Comparison of ENCODE assay signal across 8 mouse cellular contexts in the genomic region with DNA sequence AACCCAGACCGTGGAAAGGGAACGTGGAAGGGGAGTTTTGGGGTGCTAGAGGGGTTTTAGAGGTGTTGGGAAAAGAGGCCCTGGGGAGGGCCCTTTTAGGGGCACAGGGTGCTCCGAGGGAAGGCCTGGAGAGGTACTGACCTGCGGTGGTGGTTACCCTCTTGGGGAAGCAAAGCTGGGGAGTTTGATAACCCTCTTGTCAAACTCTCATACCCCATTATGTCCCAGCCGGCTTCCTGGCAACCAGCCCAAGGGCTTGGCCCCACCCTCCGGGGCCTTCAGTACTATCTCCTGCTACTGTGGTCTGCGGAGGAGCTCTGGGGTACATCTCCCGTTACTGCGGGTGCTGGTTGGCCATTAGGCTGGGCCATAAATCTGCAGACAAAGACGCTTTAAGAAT. TPM values are rescaled to one million over a fixed set of nuclear protein-coding genes. Genes with fewer than 3 reads are reported as not detected.
A peak's percentile ranks its signal among the peaks of the same experiment; 100 is the strongest.
DNase-seq lines count a peak whose midpoint lies in the region; ATAC-seq and TF ChIP-seq lines count a peak whose summit lies in the region.

No protein-coding gene starts in this region.

- intact Hi-C loops in heart, adult 2 months (cut with DNase I), result loop anchor here (10.0 kb wide), 1 partner anchor 235 kb away; a partner anchor contains a TSS

- no peaks in the 10 kb centered on the region for H3K79me2 ChIP-seq in heart, adult 2 months (replicated peaks; ENCODE audit: control insufficient read depth, insufficient read depth, low read length)

- peak overlapping the region; percentile 62 for H3K4me3 ChIP-seq in heart, adult 2 months
- H3K4me3 ChIP-seq in forebrain, embryonic 13.5 days, result peak overlapping the region; percentile 38
- peak overlapping the region; percentile 40; the same call in 1 of the 2 replicates for H3K4me3 ChIP-seq in midbrain, embryonic 16.5 days (ENCODE audit: low read depth, low read length)

- H3K4me2 ChIP-seq in forebrain, embryonic 13.5 days, result peak overlapping the region; percentile 65
- H3K4me2 ChIP-seq in midbrain, embryonic 16.5 days (ENCODE audit: low read length), result peak overlapping the region; percentile 72

- no peak overlapping the region for H3K9ac ChIP-seq in heart, adult 2 months (ENCODE audit: low read depth, low read length)
- no peak overlapping the region for H3K9ac ChIP-seq in forebrain, embryonic 13.5 days
- H3K9ac ChIP-seq in midbrain, embryonic 16.5 days (ENCODE audit: low read depth, low read length), result no peak overlapping the region

- H3K36me3 ChIP-seq in heart, adult 2 months (ENCODE audit: control insufficient read depth, insufficient read depth, low read length), result no peaks in the 10 kb centered on the region
- H3K36me3 ChIP-seq in forebrain, embryonic 13.5 days (ENCODE audit: poor library complexity, severe bottlenecking), result no peaks in the 10 kb centered on the region
- no peaks in the 10 kb centered on the region for H3K36me3 ChIP-seq in midbrain, embryonic 16.5 days (ENCODE audit: control insufficient read depth, insufficient read depth, low read length)

- WGBS in heart, adult 2 months, result 18% methylated on average over 10 of the region's 10 CpGs
- 9% methylated on average over 10 of the region's 10 CpGs for WGBS in forebrain, embryonic 13.5 days
- 13% methylated on average over 10 of the region's 10 CpGs for WGBS in midbrain, embryonic 16.5 days

- TF ChIP-seq EP300 in heart, adult 2 months (IDR thresholded peaks at IDR 0.05; ENCODE audit: insufficient read depth, low read depth, low read length), result no peak

- H3K27me3 ChIP-seq in heart, adult 2 months (ENCODE audit: control insufficient read depth, insufficient read depth, low read length), result 0 out of 2 replicates have a peak, but pooled peaks cover 2% of the 10 kb centered on the region
- peaks cover 67% of the 10 kb centered on the region for H3K27me3 ChIP-seq in forebrain, embryonic 13.5 days
- H3K27me3 ChIP-seq in midbrain, embryonic 16.5 days (ENCODE audit: control insufficient read depth, insufficient read depth, low read depth, low read length), result peaks cover 35% of the 10 kb centered on the region

- H3K27ac ChIP-seq in heart, adult 2 months, result peak overlapping the region; percentile 87
- no peak overlapping the region for H3K27ac ChIP-seq in forebrain, embryonic 13.5 days
- H3K27ac ChIP-seq in midbrain, embryonic 16.5 days (ENCODE audit: low read length), result no peak overlapping the region

- no peaks in the 10 kb centered on the region for H3K9me3 ChIP-seq in forebrain, embryonic 13.5 days (replicated peaks)
- H3K9me3 ChIP-seq in midbrain, embryonic 16.5 days (replicated peaks; ENCODE audit: control insufficient read depth, low read length, poor library complexity, severe bottlenecking), result no peaks in the 10 kb centered on the region

- no peak for TF ChIP-seq POLR2A in heart, adult 2 months (IDR thresholded peaks at IDR 0.05; ENCODE audit: insufficient read depth, low read depth, low read length)

- TF ChIP-seq CTCF in heart, adult 2 months (IDR thresholded peaks at IDR 0.05), result no peak

- no peak for ATAC-seq in forebrain, embryonic 13.5 days
- no peak for ATAC-seq in midbrain, embryonic 16.5 days

- no peaks in the 10 kb centered on the region for H3K4me1 ChIP-seq in heart, adult 2 months (ENCODE audit: control insufficient read depth, insufficient read depth, low read length)
- H3K4me1 ChIP-seq in forebrain, embryonic 13.5 days, result peaks cover 16% of the 10 kb centered on the region
- H3K4me1 ChIP-seq in midbrain, embryonic 16.5 days (ENCODE audit: control insufficient read depth, insufficient read depth, low read length), result peaks cover 13% of the 10 kb centered on the region; the same call in 1 of the 2 replicates

- DNase-seq in heart, adult 2 months, result peak; percentile 28 to 59
- no peak for DNase-seq in heart, adult 18-20 months
- DNase-seq in R1 (ENCODE audit: low read depth, low spot score), result peak; percentile 29
- DNase-seq in kidney, postnatal 25 days, result peak; percentile 30 to 53
- DNase-seq in urinary bladder, postnatal 14 days (ENCODE audit: low spot score), result no peak
- no peak for DNase-seq in yolk sac, embryonic 10.5 days (ENCODE audit: low spot score)

RNA-seq across cellular contexts. Expression of a gene that starts 0.3 kb away (rescaled TPM):
- under 1 TPM; 0.91 to 0.94 TPM for total RNA-seq in heart, adult 2 months (2021)
- polyA plus RNA-seq in heart, adult 2 months (2012; rRNA removed), result 3.6 and 9.1 TPM in 2 replicates
- 1 to 10 TPM in 1 of 2 experiments, under 1 TPM in 1; 0.72 to 1.7 TPM for total RNA-seq in heart, adult 18-20 months (2021)
- polyA plus RNA-seq in forebrain, embryonic 13.5 days (2015; fragmentation: Nextera tagmentation; extraction: Ambion mirVana), result 0.98 and 3.4 TPM in 2 replicates
- polyA plus RNA-seq in midbrain, embryonic 16.5 days (2015; fragmentation: Nextera tagmentation; extraction: Ambion mirVana), result 4.8 and 5.5 TPM in 2 replicates

RNA-seq across cellular contexts. Expression of a gene that starts 2.6 kb away (rescaled TPM):
- under 1 TPM; 0.18 to 0.47 TPM for total RNA-seq in heart, adult 2 months (2021)
- 1.1 and 1.8 TPM in 2 replicates for polyA plus RNA-seq in heart, adult 2 months (2012; rRNA removed)
- under 1 TPM; 0.49 to 0.50 TPM for total RNA-seq in heart, adult 18-20 months (2021)
- polyA plus RNA-seq in forebrain, embryonic 13.5 days (2015; fragmentation: Nextera tagmentation; extraction: Ambion mirVana), result 1.8 and 1.9 TPM in 2 replicates
- polyA plus RNA-seq in midbrain, embryonic 16.5 days (2015; fragmentation: Nextera tagmentation; extraction: Ambion mirVana), result 1.9 and 3.0 TPM in 2 replicates

RNA-seq across cellular contexts. Expression of a gene that starts 5.3 kb away (rescaled TPM):
- not detected for total RNA-seq in heart, adult 2 months (2021)
- polyA plus RNA-seq in heart, adult 2 months (2012; rRNA removed), result not detected in 2 replicates
- total RNA-seq in heart, adult 18-20 months (2021), result not detected
- polyA plus RNA-seq in forebrain, embryonic 13.5 days (2015; fragmentation: Nextera tagmentation; extraction: Ambion mirVana), result not detected in 2 replicates
- polyA plus RNA-seq in midbrain, embryonic 16.5 days (2015; fragmentation: Nextera tagmentation; extraction: Ambion mirVana), result 0.05 and 0.06 TPM in 2 replicates

RNA-seq across cellular contexts. Expression of a gene that starts 5.8 kb away (rescaled TPM):
- total RNA-seq in heart, adult 2 months (2021), result 10 to 100 TPM; 25.1 to 29.4 TPM
- polyA plus RNA-seq in heart, adult 2 months (2012; rRNA removed), result 35.6 and 40.7 TPM in 2 replicates
- total RNA-seq in heart, adult 18-20 months (2021), result 10 to 100 TPM; 29.0 to 30.9 TPM
- polyA plus RNA-seq in forebrain, embryonic 13.5 days (2015; fragmentation: Nextera tagmentation; extraction: Ambion mirVana), result 4.0 and 7.4 TPM in 2 replicates
- 11.8 and 16.4 TPM in 2 replicates for polyA plus RNA-seq in midbrain, embryonic 16.5 days (2015; fragmentation: Nextera tagmentation; extraction: Ambion mirVana)

RNA-seq across cellular contexts. Expression of a gene that starts 23.9 kb away (rescaled TPM):
- 10 to 100 TPM; 49.3 to 55.7 TPM for total RNA-seq in heart, adult 2 months (2021)
- polyA plus RNA-seq in heart, adult 2 months (2012; rRNA removed), result 69.9 and 70.0 TPM in 2 replicates
- 10 to 100 TPM; 50.7 to 62.9 TPM for total RNA-seq in heart, adult 18-20 months (2021)
- 156 and 170 TPM in 2 replicates for polyA plus RNA-seq in forebrain, embryonic 13.5 days (2015; fragmentation: Nextera tagmentation; extraction: Ambion mirVana)
- 116 and 117 TPM in 2 replicates for polyA plus RNA-seq in midbrain, embryonic 16.5 days (2015; fragmentation: Nextera tagmentation; extraction: Ambion mirVana)

Comparison
In these comparisons a context has a peak if more than half of its experiments do, and no peak if none do; other contexts are left out.
1. DNase-seq: peak in heart, adult 2 months (2 of 2), R1 (single experiment) and kidney, postnatal 25 days (2 of 2); none in heart, adult 18-20 months (0 of 2), urinary bladder, postnatal 14 days (single experiment) and yolk sac, embryonic 10.5 days (single experiment).
2. Peak in every context shown above with its lines, with median percentiles within 50 percentile points of each other: H3K4me3 ChIP-seq.